Mouse (Mus musculus) neural tube, embryonic 15.5 days (tissue): ENCODE data around the gene Gm9774. TPM values are rescaled to one million over a fixed set of nuclear protein-coding genes. Genes with fewer than 3 reads are reported as not detected.

Experiments used
- polyA plus RNA-seq: library from polyadenylated mRNA; unstranded; fragments of >200 nt; fragmentation: Nextera tagmentation; extraction: Ambion mirVana; gene quantifications from 2 replicates; pipeline ENCODE4 v1.2.1, GENCODE M21; 2015

Gm9774 gene
- polyA plus RNA-seq, 1 experiment from 2014 or later: 9.3 TPM

Other genes starting within 250 kb of the Gm9774 start
- gene Sprr2a1, start 213.6 kb downstream of the Gm9774 start, polyA plus RNA-seq: 0.80 TPM in 1 of 2 replicates, not detected in the other
- 66.4 TPM in 1 of 2 replicates, not detected in the other for gene Sprr2a2, start 213.5 kb downstream of the Gm9774 start, polyA plus RNA-seq
- gene Sprr2a3, start 144.0 kb downstream of the Gm9774 start, polyA plus RNA-seq: 5.6 TPM in 1 of 2 replicates, not detected in the other
- 0.20 TPM in 1 of 2 replicates, not detected in the other for gene Sprr2b, start 112.8 kb downstream of the Gm9774 start, polyA plus RNA-seq
- 0.38 TPM in 1 of 2 replicates, not detected in the other for gene Sprr2d, start 90.3 kb downstream of the Gm9774 start, polyA plus RNA-seq
- not detected in 2 replicates for gene Sprr2e, start 77.3 kb downstream of the Gm9774 start, polyA plus RNA-seq
- not detected in 2 replicates for gene Sprr2f, start 64.2 kb downstream of the Gm9774 start, polyA plus RNA-seq
- not detected in 2 replicates for gene Sprr2h, start 43.7 kb downstream of the Gm9774 start, polyA plus RNA-seq
- not detected in 2 replicates for gene Sprr2i, start 21.4 kb downstream of the Gm9774 start, polyA plus RNA-seq
- not detected in 2 replicates for gene Sprr2j-ps, start 11.3 kb downstream of the Gm9774 start, polyA plus RNA-seq
- gene Sprr2k, start 3.2 kb upstream of the Gm9774 start, polyA plus RNA-seq: not detected in 2 replicates
- not detected in 2 replicates for gene Sprr1b, start 9.4 kb upstream of the Gm9774 start, polyA plus RNA-seq
- 0.14 TPM in 1 of 2 replicates, not detected in the other for gene Sprr3, start 29.3 kb upstream of the Gm9774 start, polyA plus RNA-seq
- 0.52 and 1.6 TPM in 2 replicates for gene Sprr1a, start 56.5 kb upstream of the Gm9774 start, polyA plus RNA-seq
- gene Sprr4, start 71.1 kb upstream of the Gm9774 start, polyA plus RNA-seq: not detected in 2 replicates
- gene 2310046K23Rik, start 105.1 kb upstream of the Gm9774 start, polyA plus RNA-seq: not detected in 2 replicates
- not detected in 2 replicates for gene Ivl, start 144.3 kb upstream of the Gm9774 start, polyA plus RNA-seq
- not detected in 2 replicates for gene Smcp, start 159.6 kb upstream of the Gm9774 start, polyA plus RNA-seq
- gene 2210017I01Rik, start 178.1 kb upstream of the Gm9774 start, polyA plus RNA-seq: not detected in 2 replicates
- not detected in 2 replicates for gene Lce6a, start 192.2 kb upstream of the Gm9774 start, polyA plus RNA-seq
- gene Lce1a1, start 218.9 kb upstream of the Gm9774 start, polyA plus RNA-seq: not detected in 2 replicates
- gene Lce1b, start 227.5 kb upstream of the Gm9774 start, polyA plus RNA-seq: not detected in 2 replicates
- gene Lce1a2, start 240.9 kb upstream of the Gm9774 start, polyA plus RNA-seq: not detected in 2 replicates
- gene Lce1c, start 249.8 kb upstream of the Gm9774 start, polyA plus RNA-seq: not detected in 2 replicates